Mouse (Mus musculus): Measurements from ENCODE around the gene Naa25.

Naa25 gene

DNA sequence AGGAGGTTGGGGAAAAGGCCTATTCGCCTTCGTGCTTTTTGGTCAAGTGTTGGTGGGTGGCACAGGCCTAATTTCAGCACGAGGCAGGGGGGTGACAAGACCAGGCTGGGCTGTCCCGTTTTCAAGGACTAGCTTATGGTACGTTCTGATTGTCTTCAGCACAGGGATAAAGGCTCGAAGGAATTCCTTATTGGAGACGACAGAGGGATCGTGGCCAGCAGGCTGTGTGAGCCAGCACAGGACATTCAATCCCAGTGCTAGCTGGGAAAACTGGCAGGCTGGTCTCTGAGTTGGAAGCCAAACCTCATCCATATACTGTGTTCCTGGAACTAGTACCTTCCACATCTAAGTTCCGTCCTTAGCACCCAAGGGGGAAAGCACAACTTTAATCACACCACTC lies 55.2 kb downstream of the Naa25 start:
- no peak for DNase-seq (ENCODE audit: low spot score)

GRCm38 (mm10) chr5:121453743-121454502 lies 56.2 kb downstream of the Naa25 start:
- no peak for DNase-seq (ENCODE audit: low spot score)

DNA sequence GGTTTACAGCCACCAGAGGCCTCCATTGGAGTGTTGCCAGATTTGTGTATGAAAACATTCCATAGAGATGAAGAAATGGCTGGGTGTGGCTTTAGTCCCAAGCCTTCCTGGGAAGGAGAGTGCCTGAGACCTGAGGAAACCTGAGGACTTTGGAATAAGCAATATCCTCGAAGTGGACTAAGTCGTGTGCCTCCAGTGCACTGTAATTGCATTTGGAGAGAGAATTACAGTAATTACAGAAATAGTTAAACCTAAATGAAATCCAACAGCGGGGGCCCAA lies 56.7 kb downstream of the Naa25 start:
- peak; percentile 18 for DNase-seq (ENCODE audit: low spot score)

GRCm38 (mm10) chr5:121455510-121456265 lies 58.0 kb downstream of the Naa25 start:
- DNase-seq (ENCODE audit: low spot score): no peak

GRCm38 (mm10) chr5:121461339-121462170 lies 63.8 kb downstream of the Naa25 start:
- DNase-seq (ENCODE audit: low spot score): no peak

DNA sequence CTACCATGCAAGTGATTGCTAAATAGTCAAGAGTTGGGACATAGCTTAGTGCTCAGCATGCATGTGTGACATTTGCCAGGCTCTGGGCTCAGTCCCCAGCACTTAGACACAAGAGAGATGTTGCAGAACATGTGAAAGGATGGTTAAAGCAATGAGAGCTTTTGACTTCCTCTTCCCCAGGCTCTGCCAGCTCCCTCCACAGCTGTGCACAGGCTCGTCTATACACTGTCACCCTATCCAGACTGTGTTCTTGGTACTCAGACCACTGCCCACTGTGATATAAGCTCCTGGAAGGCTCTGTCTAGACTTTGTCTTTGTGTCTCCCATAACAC lies 64.4 kb downstream of the Naa25 start:
- no peak for DNase-seq (ENCODE audit: low spot score)

- no peak for DNase-seq (ENCODE audit: low spot score)
Observed at GRCm38 (mm10) chr5:121462967-121463366, 65.2 kb downstream of the Naa25 start.

DNA sequence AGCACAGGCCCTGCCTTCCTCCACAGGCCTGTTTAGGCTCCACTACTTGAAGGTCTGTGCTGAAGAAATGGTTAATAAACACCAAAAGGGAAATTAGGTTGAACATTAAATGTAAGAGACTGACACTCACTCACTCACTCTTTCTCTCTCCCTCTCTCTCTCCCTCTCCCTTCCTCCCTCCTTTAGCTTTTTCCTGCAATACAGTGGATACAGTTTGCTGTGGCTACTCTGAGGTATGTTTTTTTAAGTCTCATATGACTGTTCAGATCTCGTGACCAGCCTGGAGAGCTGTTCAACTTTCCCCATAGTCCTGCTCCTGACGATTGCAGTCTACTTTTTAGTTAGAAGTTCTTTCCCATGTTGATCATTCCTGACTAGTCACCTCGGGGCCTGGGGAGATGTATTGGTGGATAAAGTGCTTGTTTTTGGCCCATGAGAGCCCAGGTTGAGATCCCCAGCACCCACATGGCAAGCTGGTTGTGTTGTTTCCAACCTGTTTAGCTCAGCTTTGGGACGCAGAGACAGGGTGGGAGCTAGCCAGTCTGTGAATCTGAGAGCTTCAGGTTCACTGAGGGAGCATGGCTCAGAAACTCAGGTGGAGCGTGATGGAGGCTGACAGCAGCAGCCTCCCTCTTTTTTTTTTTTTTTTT lies 66.0 kb downstream of the Naa25 start:
- no peak for DNase-seq (ENCODE audit: low spot score)

DNA sequence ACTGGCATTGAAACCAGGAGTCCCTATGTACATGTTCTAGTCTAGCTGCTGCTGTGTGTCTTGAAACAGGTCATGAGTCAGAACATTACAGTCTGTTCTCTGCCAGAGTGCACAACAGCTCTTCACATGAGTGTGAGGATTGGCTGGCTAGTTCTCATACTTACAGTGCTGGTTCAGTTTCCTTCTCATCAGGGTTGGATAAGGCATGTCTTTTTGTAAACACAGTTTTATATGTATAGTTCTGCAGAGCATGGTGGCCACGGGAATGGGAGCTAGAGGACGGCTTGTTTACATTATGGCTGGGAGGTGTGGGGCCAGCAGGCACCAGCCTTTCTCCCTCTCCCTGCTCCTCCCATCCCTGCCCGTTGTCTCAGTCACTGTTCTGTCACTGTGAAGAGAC lies 71.8 kb downstream of the Naa25 start:
- DNase-seq (ENCODE audit: low spot score): no peak

- DNase-seq (ENCODE audit: low spot score): no peak
Observed at GRCm38 (mm10) chr5:121472411-121472810, 74.7 kb downstream of the Naa25 start.

DNA sequence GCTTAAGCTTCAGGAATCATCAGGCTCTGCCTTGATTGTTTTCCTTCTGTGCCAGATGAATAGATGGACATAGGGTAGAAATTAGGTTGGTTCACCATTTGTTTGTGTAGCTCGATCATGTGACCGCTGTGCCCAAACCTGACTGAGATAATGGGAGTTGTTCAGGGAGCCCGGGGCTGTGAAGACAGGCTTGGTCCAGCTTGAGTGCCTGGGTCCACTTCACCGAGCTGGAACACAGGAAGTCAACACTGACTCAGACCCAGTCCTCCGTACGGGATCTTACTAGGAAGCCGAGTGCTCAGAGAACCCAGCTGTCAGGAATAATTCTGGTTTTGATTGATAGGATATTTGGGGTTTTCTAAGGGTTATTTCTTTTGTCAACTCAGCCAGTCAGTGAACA lies 76.9 kb downstream of the Naa25 start:
- no peak for DNase-seq (ENCODE audit: low spot score)

- DNase-seq (ENCODE audit: low spot score): no peak
Observed at GRCm38 (mm10) chr5:121476040-121476439, 78.3 kb downstream of the Naa25 start.

DNA sequence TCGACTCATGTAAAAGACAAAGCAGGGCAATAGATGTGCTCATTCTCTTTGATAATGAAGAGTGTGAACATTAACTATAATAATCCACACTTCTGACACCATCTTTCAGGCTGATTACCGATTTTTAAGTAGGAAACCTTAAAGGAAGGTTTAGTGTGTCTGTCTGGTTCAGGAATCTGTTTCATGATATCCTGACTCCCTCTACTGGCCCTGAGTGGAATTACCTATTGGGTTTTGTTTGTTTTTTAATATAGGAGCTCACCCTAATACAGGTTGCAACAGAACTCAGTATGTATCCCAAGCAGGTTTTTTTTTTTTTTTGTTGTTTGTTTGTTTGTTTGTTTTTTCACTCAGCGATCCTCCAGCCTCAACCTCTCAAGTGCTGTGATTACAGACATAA lies 79.9 kb downstream of the Naa25 start:
- peak; percentile 77 for DNase-seq (ENCODE audit: low spot score)

GRCm38 (mm10) chr5:121484801-121485200 lies 87.1 kb downstream of the Naa25 start:
- DNase-seq (ENCODE audit: low spot score): no peak

GRCm38 (mm10) chr5:121493305-121493704 lies 95.6 kb downstream of the Naa25 start:
- DNase-seq (ENCODE audit: low spot score): no peak
